Mouse (Mus musculus) bone marrow, adult 2 months (tissue): ENCODE measurements at regions not wholly inside any gene's neighbourhood (a gene's known extent, or its start where the extent isn't known, plus 50 kb on each side); places are given as distances from the start of the nearest gene placed in this dataset.

Experiments
- H3K27ac ChIP-seq: fragments of 200-500 bp; 2 replicates; pipeline ENCODE4 v1.5.1; 2012; ENCODE audit warnings: low read depth, mild to moderate bottlenecking, control low read depth, inconsistent platforms, low read length; ENCODE audit not compliant: control insufficient read depth, poor library complexity, insufficient read depth
- H3K4me1 ChIP-seq: fragments of 200-500 bp; 2 replicates; pipeline ENCODE4 v1.6.1; 2011; ENCODE audit warnings: low read length; ENCODE audit not compliant: control insufficient read depth, insufficient read depth
- H3K4me3 ChIP-seq: fragments of 200-500 bp; replicated peaks from 2 replicates; pipeline ENCODE3; 2011; ENCODE audit warnings: mild to moderate bottlenecking, low read depth, low read length, control low read depth; ENCODE audit not compliant: control insufficient read depth
- CTCF ChIP-seq: fragments of 200-500 bp; IDR thresholded peaks from 2 replicates; pipeline ENCODE4 v1.5.1; 2011; ENCODE audit warnings: low read length, control low read depth; ENCODE audit not compliant: control insufficient read depth, insufficient read depth
- POLR2A ChIP-seq: fragments of 200-500 bp; IDR thresholded peaks from 2 replicates; pipeline ENCODE4 v1.6.1; 2011; ENCODE audit warnings: low read depth, mild to moderate bottlenecking, control low read depth, low read length, borderline replicate concordance; ENCODE audit not compliant: control insufficient read depth
- WGBS: fragments of 180-500 bp; shearing (Covaris S2); methylation state at CpG from one replicate; pipeline ENCODE4 v1.1.7; 2018; 5-methylcytosine and 5-hydroxymethylcytosine counted together

GRCm38 (mm10) chr5:119739386-119739785, 68.9 kb downstream of the Tbx3 start:
- TF ChIP-seq POLR2A (no peak), CTCF (peak; percentile 15; the same call in 1 of the 2 replicates)
- no peak overlapping the region for H3K4me3 ChIP-seq
- H3K27ac ChIP-seq: no peak overlapping the region
- no peaks in the 10 kb centered on the region; the same call in 1 of the 2 replicates for H3K4me1 ChIP-seq
- 52% methylated on average over 4 of the region's 4 CpGs for WGBS

DNA sequence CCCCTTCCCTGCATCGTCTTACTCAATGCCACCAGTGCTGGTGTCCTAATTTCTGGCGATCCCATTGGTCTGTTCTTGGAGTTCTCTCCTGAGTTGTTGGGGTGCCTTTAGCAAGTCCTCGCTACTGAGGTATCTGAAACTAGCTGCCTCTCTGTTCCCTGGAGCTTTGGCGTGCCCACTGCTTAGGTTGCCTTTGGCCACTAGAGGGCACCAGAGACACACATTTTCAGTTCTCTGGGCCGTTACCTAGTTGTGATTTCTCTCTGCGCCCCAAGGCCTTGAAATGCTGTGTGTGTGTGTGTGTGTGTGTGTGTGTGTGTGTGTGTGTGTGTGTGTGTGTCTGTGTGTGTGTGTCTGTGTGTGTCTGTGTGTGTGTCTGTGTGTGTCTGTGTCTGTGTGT, 70.6 kb downstream of the Tbx3 start:
- TF ChIP-seq POLR2A (no peak), CTCF (peak; percentile 83)
- Histone ChIP-seq H3K4me1 (no peaks in the 10 kb centered on the region; the same call in 1 of the 2 replicates), H3K4me3 (no peak overlapping the region), H3K27ac (no peak overlapping the region)
- 2% methylated on average over 6 of the region's 6 CpGs for WGBS

GRCm38 (mm10) chr5:119743733-119744132, 73.3 kb downstream of the Tbx3 start:
- Histone ChIP-seq H3K4me1 (no peaks in the 10 kb centered on the region; the same call in 1 of the 2 replicates), H3K27ac (no peak overlapping the region), H3K4me3 (no peak overlapping the region)
- TF ChIP-seq CTCF (no peak), POLR2A (no peak)
- WGBS: 77% methylated on average over 10 of the region's 10 CpGs

DNA sequence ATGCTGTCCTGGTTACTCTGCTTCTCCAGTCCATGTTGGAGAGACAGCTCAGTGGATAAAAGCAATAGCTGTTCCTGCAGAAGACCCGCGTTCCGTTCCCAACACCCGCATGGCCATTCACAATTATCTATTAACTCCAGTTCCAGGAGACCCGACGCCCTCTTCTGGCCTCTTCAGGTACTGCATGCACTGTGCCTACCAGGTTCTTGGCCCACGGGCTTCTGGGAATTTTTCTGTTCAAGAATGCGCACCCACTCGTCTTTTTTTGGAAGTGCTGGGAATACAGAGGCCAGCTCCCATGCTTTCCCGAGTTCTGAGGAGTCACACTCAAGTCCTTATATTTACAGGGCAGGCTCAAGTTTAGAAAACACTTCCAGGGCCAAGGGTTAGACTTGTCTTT, 76.6 kb downstream of the Tbx3 start:
- TF ChIP-seq POLR2A (no peak), CTCF (no peak)
- Histone ChIP-seq H3K4me3 (no peak overlapping the region), H3K4me1 (no peaks in the 10 kb centered on the region; the same call in 1 of the 2 replicates), H3K27ac (no peak overlapping the region)
- 69% methylated on average over 10 of the region's 10 CpGs for WGBS

- WGBS: 6% methylated on average over 21 of the region's 21 CpGs
- no peak overlapping the region for H3K27ac ChIP-seq
- no peaks in the 10 kb centered on the region for H3K4me1 ChIP-seq
- H3K4me3 ChIP-seq: no peak overlapping the region
- TF ChIP-seq CTCF (no peak), POLR2A (no peak)
Measured at GRCm38 (mm10) chr5:119748667-119749066, 78.2 kb downstream of the Tbx3 start.

GRCm38 (mm10) chr5:119749153-119749552, 78.7 kb downstream of the Tbx3 start:
- 27% methylated on average over 17 of the region's 17 CpGs for WGBS
- no peak overlapping the region for H3K27ac ChIP-seq
- TF ChIP-seq POLR2A: no peak
- no peak for TF ChIP-seq CTCF

GRCm38 (mm10) chr5:119755782-119756181, 76.7 kb upstream of the Tbx5 start:
- 69% methylated on average over 9 of the region's 9 CpGs for WGBS
- Histone ChIP-seq H3K27ac (no peak overlapping the region), H3K4me3 (no peak overlapping the region), H3K4me1 (no peaks in the 10 kb centered on the region)
- no peak for TF ChIP-seq CTCF
- no peak for TF ChIP-seq POLR2A

More at GRCm38 (mm10) chr5:119749153-119749552, 78.7 kb downstream of the Tbx3 start:
- H3K4me1 ChIP-seq: no peaks in the 10 kb centered on the region
- H3K4me3 ChIP-seq: no peak overlapping the region

DNA sequence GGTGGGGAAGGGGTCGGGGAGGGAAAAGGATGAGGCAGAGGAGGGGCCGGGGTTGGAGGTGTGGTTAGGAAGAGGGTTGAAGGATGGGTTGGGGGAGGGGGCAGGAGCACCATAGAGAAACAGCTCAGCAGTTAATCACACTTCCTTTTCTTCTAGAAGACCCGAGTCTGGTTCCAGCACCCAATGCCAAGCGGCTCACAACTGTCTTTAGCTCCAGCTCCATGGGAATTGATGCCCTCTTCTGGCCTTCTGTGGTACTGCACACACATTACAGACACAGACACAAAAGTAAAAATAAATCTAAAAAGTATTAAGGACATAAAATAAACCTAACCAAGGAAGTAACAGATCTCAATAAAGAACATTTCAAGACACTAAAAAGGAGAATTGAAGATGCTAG, 73.6 kb upstream of the Tbx5 start:
- no peak overlapping the region for H3K27ac ChIP-seq
- TF ChIP-seq CTCF: no peak
- no peak for TF ChIP-seq POLR2A
- no peak overlapping the region for H3K4me3 ChIP-seq
- no peaks in the 10 kb centered on the region for H3K4me1 ChIP-seq
- WGBS: 62% methylated on average over 4 of the region's 4 CpGs

DNA sequence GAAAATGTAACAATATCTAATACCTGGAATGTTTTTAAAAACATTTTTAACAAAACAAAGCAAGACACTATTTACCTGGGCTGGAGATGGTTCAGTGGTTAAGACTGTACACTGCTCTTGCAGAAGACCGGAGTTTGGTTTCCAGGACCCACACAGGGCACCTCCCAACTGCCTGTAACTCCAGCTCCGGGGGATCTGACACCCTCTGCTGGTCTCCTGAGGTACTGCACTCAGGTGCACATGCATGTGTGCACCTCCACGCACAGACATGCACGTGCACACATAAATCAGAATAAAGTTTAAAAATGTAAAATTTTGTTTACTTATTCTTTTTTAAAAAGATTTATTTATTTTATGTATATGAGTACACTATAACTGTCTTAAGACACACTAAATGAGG, 70.4 kb upstream of the Tbx5 start:
- Histone ChIP-seq H3K4me1 (no peaks in the 10 kb centered on the region), H3K4me3 (no peak overlapping the region), H3K27ac (no peak overlapping the region)
- peak; percentile 37; the same call in 1 of the 2 replicates for TF ChIP-seq CTCF
- TF ChIP-seq POLR2A: no peak
- 70% methylated on average over 4 of the region's 4 CpGs for WGBS
